Mouse (Mus musculus) adrenal gland, postnatal 14 days (tissue): ENCODE data around the gene 4930522L14Rik. TPM values are rescaled to one million over a fixed set of nuclear protein-coding genes. Genes with fewer than 3 reads are reported as not detected.
"Not testable (repeated sequence)": the region's sequence is repeated elsewhere in the genome, so short reads cannot be mapped to it uniquely, and the experiment has no call there.

Source experiments
- DNase-seq: peaks from one replicate; pipeline ENCODE4 v3.0.0; 2021; ENCODE audit warnings: mixed read lengths
- long read RNA-seq, 2 experiments: library from polyadenylated mRNA; stranded (forward); transcript quantifications; one replicate each; pipeline ENCODE4 v2.0.0; 2021
- total RNA-seq: library from RNA; stranded (reverse); gene quantifications from 2 replicates; pipeline ENCODE4 v1.2.3, GENCODE M21; 2021

Gene 4930522L14Rik
- total RNA-seq, result 6.0 and 6.2 TPM in 2 replicates
- long read RNA-seq, experiment 1, partial matches to known transcripts, result 0 of 5 reads
- long read RNA-seq, experiment 1, other reads (novel, unspliced or antisense), result 0 of 5 reads
- long read RNA-seq, experiment 2, partial matches to known transcripts, result 0 of 6 reads
- long read RNA-seq, experiment 2, other reads (novel, unspliced or antisense), result 3 of 6 reads

GRCm38 (mm10) chr5:109751391-109752071, at the start of gene 4930522L14Rik:
TSS of gene 4930522L14Rik (minus strand) at chr5:109751886.
- DNase-seq, result peak; percentile 82

DNA sequence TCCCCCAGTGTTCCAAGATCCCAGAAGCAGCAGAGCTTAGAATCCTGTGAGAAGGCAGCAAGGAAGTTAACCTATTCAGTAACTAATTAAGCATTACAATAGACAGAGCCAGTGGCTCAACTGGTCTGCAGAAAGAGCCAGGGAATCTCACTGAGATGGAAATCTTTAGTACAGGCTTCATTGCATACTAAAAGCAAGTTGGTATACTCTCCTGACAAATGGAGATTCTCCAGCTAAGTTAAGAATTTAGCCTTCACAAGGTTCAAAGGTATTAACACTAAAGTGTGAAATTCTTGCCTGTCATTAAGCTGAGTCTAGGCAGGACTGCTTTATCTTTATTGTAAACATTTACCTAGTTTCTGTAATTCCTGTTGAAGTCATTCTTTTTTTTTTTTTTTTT, 49.8 kb upstream of the 4930522L14Rik start:
- not testable (repeated sequence) for DNase-seq

DNA sequence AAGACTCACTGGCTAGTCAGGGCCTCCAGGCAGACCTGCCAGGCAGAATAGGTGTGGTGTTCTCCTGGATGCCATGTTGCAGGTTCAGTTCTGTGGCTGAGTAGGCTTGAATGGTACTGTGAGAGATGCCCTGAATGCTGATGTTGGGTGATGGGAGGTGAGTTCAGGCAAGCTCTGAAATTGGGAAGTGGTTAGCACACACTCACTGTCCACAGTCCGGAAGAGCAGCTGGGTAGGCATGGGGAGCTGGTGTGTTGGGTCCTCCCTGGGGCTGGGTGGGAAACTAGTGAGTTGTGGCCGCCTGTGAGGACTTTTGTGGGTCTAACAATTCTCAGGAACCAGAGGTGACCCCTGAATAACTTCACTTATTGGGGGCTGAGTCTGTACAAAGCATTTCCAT, 48.3 kb upstream of the 4930522L14Rik start:
- not testable (repeated sequence) for DNase-seq

DNA sequence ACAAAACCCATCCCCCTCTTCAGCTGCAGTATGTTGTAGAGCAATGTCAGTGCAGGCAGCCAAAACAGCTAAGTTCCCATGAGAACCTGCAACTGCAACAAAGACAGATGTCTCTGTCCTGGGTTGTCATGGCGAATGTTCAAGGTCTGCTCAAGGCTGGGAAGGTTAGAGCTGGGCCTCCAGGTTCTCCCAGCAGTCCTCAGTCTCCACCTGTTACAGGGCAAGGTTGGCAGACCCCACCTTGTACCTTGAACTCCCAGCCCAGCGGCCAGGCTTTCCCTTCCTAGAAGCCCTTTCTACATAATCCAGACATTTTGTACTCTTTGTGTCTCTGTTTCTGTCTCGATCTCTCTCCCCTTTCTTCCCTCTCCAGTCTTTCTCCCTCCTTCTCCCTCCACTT, 45.3 kb upstream of the 4930522L14Rik start:
- peak; percentile 29 for DNase-seq

- peak; percentile 66 for DNase-seq
Measured at GRCm38 (mm10) chr5:109795967-109796652, 44.4 kb upstream of the 4930522L14Rik start.

DNA sequence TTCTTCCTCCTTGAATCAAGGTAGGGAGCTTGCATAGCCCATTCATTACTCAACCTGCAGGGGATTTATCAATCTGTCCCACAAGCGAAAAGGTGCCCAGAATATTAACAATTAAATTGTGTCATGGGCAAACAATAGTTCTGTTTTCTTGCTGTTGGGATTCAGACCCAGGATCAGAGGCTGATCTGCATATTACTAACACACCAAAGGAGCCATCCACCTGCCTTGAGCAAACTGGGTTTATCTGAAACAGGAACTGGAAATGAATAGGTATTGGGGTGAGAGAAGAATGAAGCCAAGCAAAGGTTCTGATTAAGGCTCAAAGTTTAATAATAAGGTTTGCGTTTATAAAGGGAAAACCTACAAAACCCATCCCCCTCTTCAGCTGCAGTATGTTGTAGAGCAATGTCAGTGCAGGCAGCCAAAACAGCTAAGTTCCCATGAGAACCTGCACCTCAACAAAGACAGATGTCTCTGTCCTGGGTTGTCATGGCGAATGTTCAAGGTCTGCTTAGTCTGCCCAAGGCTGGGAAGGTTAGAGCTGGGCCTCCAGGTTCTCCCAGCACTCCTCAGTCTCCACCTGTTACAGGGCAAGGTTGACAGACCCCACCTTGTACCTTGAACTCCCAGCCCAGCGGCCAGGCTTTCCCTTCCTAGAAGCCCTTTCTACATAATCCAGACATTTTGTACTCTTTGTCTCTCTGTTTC, 541 bp upstream of the 4930522L14Rik start:
- peak; percentile 34 for DNase-seq

DNA sequence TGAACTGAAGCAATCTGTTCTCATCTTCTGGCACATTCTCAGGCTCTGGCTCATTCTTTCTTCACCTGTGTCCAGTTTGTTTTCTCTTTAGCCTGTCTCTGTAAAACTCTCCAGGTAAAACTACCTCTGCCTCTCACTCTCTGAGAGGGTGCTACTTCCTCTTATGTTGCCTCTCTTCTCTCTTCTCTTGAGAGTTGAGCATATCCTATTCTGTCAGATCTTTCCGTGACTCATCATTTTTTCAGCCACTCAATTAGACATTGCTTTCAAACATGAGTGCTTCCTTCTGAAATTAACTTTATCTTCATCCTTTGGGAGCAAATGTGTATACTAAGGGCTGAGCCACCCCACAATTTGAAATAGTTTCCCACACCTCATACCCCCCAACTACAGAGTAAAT, 6.6 kb downstream of the 4930522L14Rik start:
- not testable (repeated sequence) for DNase-seq

DNA sequence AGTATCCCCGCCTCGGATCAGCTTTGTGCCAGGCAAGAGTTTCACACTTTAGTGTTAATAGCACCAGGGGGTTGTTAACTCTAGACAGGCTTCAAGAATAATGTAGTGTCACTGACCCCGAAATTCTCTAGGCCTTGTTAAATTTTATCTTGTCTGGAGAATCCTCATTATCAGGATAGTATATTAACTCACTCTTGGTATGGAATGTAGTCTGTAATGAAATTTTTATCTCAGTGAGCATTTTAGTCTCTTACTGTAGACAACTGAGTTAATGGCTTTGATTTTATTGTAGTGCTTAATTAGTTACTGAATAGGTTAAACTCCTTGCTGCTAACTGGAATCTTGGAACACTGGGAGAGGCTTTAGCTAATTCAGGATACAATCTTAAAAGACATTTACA, 34.3 kb downstream of the 4930522L14Rik start:
- not testable (repeated sequence) for DNase-seq

DNA sequence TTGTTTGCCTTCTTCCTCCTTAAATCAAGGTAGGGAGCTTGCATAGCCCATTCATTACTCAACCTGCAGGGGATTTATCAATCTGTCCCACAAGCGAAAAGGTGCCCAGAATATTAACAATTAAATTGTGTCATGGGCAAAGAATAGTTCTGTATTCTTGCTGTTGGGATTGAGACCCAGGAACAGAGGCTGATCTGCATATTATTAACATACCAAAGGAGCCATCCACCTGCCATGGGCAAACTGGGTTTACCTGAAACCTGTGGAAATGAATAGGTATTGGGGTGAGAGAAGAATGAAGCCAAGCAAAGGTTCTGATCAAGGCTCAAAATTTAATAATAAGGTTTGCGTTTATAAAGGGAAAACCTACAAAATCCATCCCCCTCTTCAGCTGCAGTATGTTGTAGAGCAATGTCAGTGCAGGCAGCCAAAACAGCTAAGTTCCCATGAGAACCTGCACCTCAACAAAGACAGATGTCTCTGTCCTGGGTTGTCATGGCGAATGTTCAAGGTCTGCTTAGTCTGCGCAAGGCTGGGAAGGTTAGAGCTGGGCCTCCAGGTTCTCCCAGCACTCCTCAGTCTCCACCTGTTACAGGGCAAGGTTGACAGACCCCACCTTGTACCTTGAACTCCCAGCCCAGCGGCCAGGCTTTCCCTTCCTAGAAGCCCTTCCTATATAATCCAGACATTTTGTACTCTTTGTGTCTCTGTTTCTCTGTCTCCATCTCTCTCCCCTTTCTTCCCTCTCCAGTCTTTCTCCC, 60.3 kb downstream of the 4930522L14Rik start:
- peak; percentile 24 for DNase-seq

- peak; percentile 87 for DNase-seq
Measured at GRCm38 (mm10) chr5:109690537-109691201, 61.0 kb downstream of the 4930522L14Rik start, which contains the start of gene 5430403G16Rik. TSS of gene 5430403G16Rik (minus strand) at chr5:109691041.

Other genes with a start within 250 kb of the 4930522L14Rik start
- gene Crlf2, start 192.9 kb downstream of the 4930522L14Rik start, total RNA-seq, result 22.9 and 27.6 TPM in 2 replicates
- 1.4 and 3.5 TPM in 2 replicates for gene 5430403G16Rik, start 60.8 kb downstream of the 4930522L14Rik start, total RNA-seq
- gene Gm15446, start 171.5 kb upstream of the 4930522L14Rik start, total RNA-seq, result 7.3 and 10.4 TPM in 2 replicates
- 19.1 and 19.9 TPM in 2 replicates for gene Zfp932, start 244.6 kb upstream of the 4930522L14Rik start, total RNA-seq